Mouse (Mus musculus) layer of hippocampus, postnatal 25 days (tissue): ENCODE measurements at regions not wholly inside any gene's neighbourhood (a gene's known extent, or its start where the extent isn't known, plus 50 kb on each side); places are given as distances from the start of the nearest gene placed in this dataset.

Experiments used
- DNase-seq, 2 experiments: peaks; one replicate each; pipeline ENCODE4 v3.0.0; 2022; ENCODE audit warnings: mixed read lengths in 2 of 2, low spot score in 1 of 2; ENCODE audit errors: extremely low spot score in 1 of 2

DNA sequence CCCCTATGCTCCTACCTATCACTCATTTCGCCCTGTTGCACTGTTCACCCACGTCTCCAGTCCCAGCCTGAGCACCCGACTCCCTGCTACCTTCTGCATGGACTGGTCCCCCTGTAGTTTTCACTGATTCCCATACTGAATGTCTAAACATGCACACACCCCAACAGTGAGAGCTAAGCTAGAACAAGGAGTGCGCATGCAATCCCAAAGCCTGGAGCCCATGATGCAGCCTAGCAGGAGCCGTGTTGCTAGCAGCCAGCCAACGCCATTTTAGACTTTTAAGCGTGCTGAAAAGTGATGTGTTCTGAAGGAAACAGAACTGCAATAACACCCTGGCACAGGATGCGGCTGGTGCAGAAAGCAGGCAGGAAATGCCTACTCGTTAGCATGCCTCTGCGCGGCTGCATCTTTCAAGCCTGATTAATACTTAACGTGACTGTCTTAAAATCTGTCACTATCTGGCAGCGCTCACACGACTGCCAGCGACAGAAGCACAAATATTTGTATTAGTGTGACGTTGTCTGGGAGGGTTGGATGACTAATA lies 244.5 kb upstream of the Gm6657 start:
- peak; percentile 17 to 34 for DNase-seq

DNA sequence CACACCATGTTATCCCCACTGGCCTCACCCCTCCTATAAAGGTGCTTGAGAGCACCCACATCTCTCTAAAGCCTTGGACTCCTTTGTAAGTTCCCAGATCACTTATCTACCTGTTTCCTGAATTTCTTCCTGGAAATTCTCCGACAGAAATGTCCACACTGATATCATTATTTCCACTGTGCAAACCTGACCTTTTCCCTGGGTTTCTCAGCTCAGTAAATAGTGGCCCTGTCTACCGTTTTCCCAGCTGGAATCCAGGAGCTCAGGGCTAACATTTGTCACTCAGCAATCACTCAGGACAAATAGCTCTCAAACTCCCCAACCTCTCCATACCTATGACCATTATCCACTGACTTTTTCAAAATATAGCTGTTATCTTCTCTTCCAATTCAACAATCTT lies 241.6 kb upstream of the Gm6657 start:
- DNase-seq, result no peak

DNA sequence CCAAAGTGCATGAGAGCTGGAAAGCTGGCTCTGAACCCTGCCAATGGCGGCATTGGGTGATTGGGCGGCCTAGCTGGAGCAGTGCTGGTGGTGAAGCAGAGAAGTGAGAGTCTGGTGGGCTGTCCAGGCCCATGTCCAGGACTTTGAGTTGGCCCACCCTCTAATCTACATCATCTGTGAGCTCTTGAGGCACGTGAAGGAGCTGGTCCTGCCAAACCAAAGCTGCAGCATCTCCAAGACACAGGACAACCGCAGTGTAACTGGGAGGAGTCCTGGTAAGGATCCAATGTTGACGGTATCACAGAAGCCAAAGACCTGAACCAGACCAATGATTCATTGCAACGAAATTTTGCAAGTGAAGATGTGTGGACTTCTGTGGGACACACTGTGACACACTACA lies 231.4 kb upstream of the Gm6657 start:
- DNase-seq, result no peak

DNA sequence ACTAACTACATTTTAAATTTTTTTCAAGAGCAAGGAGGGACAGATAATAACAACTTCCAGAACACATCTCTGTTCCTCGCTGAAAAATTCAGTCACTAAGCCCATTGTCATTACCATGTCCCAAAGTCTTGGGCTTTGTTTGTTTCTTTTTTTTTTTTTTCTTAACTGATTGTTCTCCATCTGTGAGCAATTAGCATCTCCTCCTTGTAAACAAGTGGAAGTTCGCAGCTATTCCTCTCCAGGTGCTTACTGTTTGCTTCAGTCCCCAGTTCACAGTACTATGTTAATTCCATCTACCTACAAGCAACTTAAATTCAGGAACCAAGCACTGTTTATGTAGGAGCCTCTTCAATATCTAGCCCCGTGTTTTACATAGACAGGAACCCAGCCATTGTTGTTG lies 225.5 kb upstream of the Gm6657 start:
- no peak for DNase-seq

DNA sequence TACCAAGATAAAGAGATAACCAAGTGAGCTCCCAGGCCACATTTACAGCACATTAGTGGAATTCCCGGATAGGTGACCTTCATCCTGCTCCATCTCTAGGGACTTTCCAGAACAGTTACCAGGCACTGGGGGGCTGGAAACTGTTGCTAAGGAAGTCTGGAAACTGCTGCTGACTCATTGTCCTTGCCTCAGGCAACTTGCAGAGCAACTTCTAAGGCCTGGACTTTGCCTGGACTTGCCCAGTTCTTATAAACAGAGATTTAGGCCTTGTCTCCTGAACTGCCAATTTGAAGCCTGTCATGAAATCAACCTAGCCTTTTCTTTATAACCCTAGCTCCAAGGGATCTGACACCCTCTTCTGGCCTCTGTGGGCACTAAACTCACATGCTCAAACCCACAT lies 224.0 kb upstream of the Gm6657 start:
- no peak for DNase-seq

DNA sequence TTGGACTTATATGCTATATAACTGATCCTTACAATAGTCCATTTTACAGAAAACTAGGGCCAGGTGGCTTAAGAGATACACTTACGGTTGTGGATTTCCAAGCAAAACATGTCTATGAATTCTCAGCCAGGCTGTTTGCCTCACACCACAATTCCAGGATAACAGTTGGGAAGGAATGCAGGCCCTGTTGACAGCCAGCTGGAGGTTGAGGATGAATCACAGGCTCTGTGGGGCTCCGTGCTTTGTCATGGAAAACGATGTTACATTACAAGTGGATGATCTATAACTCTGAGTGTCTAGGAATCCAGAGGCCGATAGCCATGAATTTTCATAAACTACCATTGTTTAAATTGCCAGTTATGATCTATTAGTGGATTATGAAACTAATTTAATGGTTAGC lies 221.9 kb upstream of the Gm6657 start:
- no peak for DNase-seq

DNA sequence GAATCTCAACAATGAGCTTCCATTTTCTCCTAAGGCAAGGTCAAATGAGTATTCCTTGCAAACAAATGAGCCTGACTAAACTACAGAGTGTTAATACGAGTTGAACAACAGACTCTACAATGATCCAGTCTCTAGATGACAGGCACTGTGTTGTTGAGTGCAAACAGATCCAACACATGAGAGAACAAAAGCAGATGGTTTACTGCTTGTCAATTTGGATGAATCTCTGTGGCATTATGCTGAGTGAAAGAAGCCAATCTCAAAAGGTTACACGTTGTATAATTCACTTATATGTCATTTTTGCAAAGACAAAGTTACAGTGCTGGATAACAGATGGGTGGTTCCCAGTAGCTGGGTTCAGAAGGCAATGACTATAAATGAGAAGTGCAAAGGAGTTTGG lies 217.1 kb upstream of the Gm6657 start:
- no peak for DNase-seq

DNA sequence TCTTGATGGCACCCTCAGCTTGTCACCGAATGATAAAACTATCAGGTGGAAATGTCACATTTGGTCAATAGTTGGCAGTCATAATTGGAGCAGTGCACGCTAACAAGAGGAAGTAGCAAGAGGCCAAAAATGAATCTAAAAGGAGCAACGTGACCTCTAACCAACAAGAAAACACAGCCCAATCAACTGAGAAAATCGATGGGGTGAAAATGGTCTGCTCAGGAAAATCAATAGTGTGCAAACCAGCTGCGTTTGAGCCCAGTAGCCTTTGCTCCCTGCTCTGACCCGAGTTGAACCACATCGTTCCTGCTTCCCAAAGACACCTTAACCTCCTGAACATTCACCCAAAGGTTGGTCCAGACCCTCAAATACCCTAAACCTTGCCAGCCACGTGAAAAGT lies 207.3 kb upstream of the Gm6657 start:
- DNase-seq, result no peak

DNA sequence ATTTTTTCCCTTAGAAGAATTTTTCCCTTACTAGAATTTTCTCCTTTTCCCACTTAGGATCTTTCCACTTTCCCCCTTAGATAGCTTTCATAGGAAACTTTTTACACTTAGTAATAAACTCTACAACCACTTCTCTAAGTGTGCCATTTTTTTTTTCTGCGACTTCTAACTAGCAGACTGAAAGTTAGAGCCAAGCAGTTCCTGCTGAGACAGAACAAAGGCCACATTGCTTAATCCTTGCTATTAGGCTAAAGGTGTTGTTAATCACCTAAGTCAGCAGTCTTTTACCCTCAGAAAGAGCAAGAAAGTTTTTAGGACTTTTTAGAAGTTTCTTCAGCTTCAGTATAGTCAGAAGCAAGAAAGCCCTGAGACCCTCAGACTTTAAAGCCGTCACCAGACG lies 204.3 kb upstream of the Gm6657 start:
- no peak for DNase-seq

DNA sequence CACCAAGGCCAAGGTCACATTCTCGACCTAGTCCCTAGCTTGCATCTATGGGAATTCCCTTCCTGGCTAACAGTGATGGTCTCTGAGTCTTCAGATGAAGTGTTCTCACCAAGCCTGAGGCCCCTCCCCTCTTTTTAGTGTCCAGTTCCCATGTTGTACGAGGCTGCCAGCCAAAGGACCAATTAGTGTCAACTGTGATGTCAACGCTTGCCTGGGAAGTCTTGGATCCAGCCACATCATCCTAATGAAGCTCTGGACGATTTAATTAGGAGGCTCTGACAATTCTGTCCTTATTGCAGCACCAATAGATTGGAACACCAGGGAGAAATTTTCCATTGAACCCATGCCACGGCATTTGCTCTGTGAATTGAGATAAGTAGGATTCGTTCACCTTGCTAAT lies 202.4 kb upstream of the Gm6657 start:
- DNase-seq, result no peak

DNA sequence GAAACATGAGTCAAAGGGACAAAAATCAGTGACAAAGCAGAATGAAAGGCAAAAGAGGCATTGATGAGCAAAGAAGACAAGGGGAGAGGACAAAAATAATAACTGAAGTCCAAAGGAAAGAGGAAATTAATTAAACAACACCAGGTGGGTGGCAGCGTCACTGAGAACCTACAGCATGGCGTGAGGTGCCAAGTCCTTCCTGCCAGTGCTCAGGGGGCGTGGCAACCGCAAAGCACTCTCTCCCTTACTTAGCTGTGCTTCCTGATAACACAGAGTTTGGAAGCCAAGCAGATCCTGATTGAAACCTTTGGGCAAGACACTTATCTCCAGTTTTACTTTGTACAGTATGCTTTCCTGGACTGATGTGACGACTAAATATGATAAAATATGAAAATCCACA lies 199.9 kb upstream of the Gm6657 start:
- DNase-seq, result no peak

DNA sequence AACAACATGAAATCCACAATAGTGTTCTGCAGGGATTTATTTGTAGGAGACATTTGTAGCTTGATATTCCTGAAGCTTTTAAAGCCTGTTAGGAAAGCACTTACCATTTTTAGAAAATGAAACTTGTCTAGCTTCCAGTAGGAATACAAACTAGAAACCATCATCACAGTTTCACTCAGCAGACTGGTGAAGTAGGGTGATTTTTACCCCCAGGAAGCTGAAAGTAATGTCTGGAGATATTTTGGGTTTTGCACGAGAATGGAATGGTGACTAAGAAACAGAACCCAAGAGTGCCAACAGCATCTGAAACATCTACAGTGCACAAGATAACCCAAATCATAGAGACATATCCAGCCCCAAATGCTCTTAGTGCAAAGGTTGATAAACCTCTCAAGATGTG lies 196.1 kb upstream of the Gm6657 start:
- DNase-seq, result no peak

DNA sequence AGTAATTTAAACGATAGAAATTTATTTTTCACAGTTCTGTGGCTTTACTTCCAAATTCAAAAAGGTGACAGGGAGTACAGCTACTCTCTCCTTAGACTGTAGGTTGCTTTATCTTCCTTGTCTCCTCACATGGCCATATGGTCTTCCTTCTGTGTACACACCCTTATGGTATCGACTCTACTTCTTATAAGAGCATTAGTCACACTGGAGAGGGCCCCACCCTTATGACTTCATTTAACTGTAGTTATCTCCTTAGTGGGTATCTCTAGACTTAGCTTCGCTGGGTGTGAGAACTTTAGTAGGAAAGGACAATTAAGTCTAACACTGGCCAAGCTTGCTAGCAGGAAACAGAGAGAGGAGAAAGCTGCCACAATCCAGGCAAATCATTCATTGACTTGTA lies 193.6 kb upstream of the Gm6657 start:
- DNase-seq, result no peak

DNA sequence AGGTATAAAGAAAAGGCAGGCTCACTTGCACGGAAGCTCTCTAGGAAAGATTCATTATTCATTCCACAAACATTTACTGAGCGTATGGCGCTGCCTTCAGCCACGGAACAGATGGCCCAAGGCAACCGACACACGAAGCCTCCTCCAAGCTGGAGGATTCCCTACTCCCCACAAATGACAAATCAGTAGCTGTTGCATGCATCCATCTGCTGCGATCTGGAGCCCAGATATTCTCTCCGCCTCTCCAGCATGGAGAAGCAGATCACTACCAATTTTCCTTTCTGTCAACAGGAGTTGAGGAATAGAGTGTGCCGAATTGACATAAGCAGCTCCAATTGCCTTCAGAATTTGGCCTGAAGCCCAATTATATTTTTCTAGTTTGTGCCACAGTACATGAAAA lies 192.2 kb upstream of the Gm6657 start:
- peak; percentile 50 to 54 for DNase-seq

DNA sequence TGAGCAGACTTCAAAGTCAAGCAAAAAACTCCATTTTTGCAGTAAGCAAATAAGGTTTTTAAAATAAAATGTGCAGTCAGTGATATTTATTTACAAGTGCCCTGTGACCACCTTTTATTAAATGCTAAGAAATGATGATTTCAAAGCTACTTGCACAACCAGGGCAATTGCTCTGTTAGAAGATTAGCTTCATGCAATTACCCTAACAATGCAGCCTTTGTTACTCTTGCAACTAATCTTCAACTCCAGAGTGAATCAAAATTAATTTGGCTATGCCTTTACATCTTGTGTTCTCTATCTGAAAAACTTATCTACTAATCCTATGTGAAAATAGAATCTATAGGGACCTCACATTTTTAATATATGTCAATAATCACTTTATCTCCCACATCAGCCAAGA lies 160.3 kb upstream of the Gm6657 start:
- no peak for DNase-seq

DNA sequence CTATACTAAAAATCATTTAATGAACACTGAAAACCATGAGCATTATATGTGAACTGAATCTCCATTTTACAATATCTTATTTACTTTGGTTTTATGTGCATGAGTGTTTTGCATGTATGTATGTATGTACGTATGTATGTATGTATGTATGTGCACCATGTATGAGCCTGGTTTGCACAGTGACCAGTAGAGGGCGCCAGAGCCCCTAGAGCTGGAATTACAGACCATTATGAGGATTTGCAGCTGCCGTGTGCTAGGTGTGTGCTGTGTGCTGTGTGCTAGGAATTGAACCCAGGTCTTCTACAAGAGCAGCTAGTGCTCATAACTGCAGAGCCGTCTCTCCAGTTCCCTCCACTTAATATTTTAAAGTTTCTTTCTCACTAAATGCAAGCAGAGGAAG lies 147.5 kb upstream of the Gm6657 start:
- DNase-seq, result no peak

DNA sequence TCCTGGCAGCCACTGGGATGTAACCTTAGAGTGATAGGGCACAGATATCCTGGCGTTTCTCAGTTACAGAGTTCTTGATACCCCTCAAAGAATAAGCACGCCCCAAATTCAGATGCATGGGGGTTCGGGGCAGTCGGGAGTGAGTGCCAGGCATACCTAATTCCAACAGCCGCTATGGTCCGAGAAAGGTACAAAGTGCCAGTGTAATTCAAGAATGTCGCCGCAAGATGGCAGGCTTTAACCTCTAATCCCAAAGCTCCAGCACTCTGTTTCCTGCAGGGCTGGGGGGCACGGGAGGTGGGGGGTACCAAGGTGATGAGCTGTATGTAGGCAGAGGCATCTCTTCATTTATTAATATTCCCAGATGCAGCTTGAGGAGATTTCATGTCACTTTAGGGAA lies 138.1 kb upstream of the Gm6657 start:
- DNase-seq, result peak; percentile 64 to 79

DNA sequence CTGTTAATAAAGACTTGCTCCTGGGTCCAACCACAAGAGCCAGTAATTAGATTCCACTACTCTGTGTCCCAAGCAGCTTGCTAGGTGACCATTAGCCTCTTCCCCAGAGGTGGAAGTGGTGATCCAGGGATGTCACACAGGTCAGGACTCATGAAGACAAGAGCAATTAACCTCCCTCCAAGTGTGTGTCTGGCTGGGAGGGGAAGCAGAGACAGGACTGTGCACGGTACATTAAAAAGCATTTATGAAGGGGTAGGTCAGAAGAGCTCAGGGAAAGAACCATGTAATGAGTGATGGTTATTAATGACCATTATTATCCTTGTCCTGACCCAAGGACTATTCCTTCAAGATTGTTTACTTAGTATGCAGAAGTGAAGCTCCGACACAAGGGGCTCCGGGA lies 136.9 kb upstream of the Gm6657 start:
- no peak for DNase-seq

DNA sequence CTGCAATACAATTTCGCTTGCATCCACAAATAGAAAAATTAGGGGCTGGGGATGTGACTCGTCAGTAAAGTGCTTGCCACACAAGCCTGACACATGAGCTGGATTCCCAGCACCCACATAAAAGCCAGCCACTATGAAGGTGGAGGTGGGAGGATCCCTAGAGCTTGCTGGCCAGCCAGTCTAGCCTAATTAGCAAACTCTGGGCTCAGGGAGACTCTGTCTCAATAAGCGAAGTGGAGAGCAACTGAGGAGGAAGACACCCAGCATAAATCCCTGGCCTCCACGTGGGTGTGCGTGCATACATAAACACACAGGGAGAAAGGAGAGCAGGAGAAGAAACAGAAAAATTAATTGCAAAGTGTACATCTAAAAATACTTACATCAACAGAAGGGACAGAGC lies 134.1 kb upstream of the Gm6657 start:
- no peak for DNase-seq

DNA sequence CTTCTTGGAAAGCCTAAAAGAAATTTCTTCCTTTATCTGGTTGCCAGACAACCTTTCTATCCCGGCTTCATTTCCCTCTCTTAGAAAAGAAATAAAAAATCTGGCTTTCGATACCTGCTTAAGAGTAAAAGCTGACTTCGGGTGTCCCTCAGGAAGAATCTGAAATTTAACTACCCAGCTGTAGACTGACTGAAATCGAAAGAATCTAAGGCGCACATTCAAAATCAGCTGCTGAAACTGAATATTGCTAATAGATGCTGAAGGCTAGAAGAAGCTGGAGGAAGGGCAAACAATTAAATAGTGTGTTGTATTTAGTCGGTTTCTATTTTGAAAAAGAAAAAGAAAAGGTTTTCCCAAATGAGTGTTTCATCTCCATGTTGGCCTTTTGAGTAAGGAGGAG lies 128.0 kb upstream of the Gm6657 start:
- DNase-seq, result no peak

DNA sequence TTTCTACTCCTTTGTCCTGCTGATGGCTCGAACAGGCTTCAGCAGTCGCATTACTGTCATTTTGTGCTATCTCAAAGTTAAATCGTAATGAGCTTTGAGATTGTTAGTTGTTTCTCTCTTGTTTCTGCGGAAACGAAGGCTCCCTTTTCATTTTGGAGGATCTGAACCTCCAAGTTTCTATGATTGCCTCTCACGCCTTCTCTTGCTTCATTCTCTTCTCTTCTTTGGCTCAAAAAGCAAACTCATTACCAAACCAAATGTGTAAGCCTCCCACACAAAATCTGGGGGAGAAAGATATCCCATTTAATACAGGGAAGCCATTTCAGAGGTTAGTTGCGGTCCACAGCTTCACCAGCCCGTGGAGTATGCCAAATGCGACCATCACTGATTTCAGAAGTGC lies 121.1 kb upstream of the Gm6657 start:
- no peak for DNase-seq

DNA sequence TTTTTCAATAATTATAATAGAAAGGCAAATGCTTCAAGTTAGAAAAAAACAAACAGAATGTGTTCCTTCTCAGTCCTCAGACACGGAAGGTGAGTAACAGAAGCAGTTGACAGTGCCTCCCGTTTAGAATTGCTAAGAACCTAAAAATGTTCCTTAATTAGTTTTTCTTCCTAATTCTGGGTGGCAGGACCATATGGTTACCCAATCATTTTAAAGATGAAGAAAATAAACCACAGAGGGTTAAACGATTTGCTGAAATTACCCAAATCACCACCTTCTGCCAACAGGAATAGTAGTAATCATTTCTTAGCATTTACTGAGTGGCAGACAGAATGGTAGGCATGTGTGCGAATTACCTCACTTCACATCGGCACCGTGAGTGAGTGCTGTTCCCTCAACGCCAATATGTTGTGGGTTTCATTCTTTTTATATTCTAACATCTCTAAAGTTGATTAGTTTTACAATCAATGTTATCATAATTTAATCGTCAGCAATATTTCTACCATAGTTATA lies 119.7 kb upstream of the Gm6657 start:
- DNase-seq, result no peak

DNA sequence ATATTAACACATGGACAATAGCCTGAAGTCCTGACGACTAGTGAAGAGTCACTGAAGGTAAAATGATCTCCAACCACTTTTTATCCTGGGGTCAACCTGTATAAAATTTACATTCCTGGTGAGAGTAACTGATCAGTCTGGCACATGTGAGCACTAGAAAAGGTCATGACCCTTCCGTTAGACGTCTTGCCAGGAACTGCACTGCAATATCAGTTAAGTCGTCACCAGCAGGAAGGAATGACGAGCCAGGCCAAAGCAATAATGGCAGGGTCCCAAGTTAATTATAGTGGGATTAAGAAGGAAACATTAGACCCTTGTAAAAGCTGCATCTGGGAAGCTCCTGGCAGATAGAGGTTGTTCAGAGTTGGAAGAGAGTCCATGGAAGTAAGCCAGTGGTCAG lies 116.8 kb upstream of the Gm6657 start:
- no peak for DNase-seq
